Mouse (Mus musculus): ENCODE measurements around the gene Arg1. TPM values are rescaled to one million over a fixed set of nuclear protein-coding genes. Genes with fewer than 3 reads are reported as not detected.

The Arg1 gene
- polyA plus RNA-seq, 1 experiment from 2014 or later = 1.1 TPM

DNA sequence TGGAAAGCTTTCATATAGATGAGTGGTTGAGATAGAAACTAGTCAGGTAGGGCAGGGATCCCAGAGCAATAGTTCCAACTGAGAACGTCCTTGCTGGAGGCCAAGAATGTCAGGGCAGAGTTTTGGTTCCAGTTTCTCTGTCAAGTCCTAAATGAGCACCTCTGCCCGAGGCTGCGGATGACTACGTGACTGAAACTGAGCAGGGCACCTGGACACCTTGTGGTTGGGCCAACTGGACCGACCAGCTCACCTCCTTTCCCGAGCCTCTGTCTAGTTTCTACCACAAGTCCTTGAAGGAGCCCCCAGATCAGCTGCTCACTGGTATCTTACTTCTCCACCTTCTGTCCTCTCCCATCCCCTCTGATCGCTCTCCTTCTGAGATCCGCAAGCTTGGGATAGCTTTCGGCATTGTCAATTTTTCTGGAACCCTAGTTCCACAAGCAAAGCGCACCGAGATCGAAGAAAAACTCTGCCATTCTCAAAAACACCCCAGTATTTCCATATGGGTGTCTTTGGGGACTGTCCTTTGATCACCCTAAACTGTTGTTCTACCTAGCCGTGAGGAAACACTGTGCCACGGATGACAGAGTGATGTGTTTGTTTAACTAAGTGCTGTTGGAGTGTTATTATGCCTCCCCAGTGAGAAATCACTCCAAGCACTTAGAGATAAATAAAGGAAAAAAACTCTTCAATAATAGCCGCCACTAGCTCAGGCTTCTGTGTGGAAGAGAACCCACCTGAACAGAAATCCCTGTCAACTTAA, 31.2 kb upstream of the Arg1 start:
- 41% methylated on average over 15 of the region's 15 CpGs for WGBS
- no peaks in the 10 kb centered on the region for H3K9me3 ChIP-seq (replicated peaks; ENCODE audit: control insufficient read depth, low read length)
- no peak overlapping the region for H3K9ac ChIP-seq (ENCODE audit: low read length)

DNA sequence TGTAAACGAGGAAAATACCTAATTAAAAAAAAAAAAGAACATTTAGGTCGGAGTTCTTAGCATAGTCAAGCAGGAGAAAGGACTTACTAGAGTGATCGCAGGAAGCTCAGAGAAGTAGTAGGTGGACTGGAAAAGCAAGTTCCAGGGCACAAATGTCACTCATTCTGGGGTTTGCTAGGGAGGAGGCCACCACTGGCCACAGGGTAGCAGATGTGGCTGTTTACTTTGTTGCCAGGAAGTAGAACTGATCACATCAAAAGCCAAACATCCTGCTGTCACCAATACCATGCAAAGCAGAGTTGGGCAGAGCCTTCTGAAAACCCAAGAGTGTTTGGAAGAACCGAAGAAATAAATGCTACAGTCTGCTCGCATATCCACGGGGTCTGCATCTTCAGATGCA, 26.6 kb upstream of the Arg1 start:
- no peak overlapping the region for H3K9ac ChIP-seq (ENCODE audit: low read length)
- no peak overlapping the region for H3K4me3 ChIP-seq (ENCODE audit: low read length)
- H3K4me2 ChIP-seq (ENCODE audit: low read depth, low read length) = no peak overlapping the region
- peaks cover 6% of the 10 kb centered on the region for H3K27me3 ChIP-seq (ENCODE audit: control insufficient read depth, insufficient read depth, low read length)
- no peaks in the 10 kb centered on the region for H3K36me3 ChIP-seq (ENCODE audit: control insufficient read depth, insufficient read depth)
- ATAC-seq (replicated peaks; ENCODE audit: extremely low read depth, insufficient read depth, low FRiP score) = no peak
- H3K27ac ChIP-seq (ENCODE audit: low read length) = no peak overlapping the region
- H3K9me3 ChIP-seq (replicated peaks; ENCODE audit: control insufficient read depth, low read length) = no peaks in the 10 kb centered on the region
- WGBS = 72% methylated on average over 6 of the region's 6 CpGs
- peaks cover 3% of the 10 kb centered on the region; the same call in 1 of the 2 replicates for H3K4me1 ChIP-seq (ENCODE audit: control insufficient read depth, insufficient read depth, low read length)

More for the DNA sequence above, 31.2 kb upstream of the Arg1 start:
- Histone ChIP-seq H3K27me3 (ENCODE audit: control insufficient read depth, insufficient read depth, low read length) (peaks cover 9% of the 10 kb centered on the region), H3K4me1 (ENCODE audit: control insufficient read depth, insufficient read depth, low read length) (peaks cover 3% of the 10 kb centered on the region; the same call in 1 of the 2 replicates), H3K36me3 (ENCODE audit: control insufficient read depth, insufficient read depth) (no peaks in the 10 kb centered on the region), H3K4me3 (ENCODE audit: low read length) (0 out of 2 replicates have a peak overlapping the region, but pooled peaks have one; percentile 4), H3K4me2 (ENCODE audit: low read depth, low read length) (peak overlapping the region; percentile 55), H3K27ac (ENCODE audit: low read length) (no peak overlapping the region)
- no peak for ATAC-seq (replicated peaks; ENCODE audit: extremely low read depth, insufficient read depth, low FRiP score)

DNA sequence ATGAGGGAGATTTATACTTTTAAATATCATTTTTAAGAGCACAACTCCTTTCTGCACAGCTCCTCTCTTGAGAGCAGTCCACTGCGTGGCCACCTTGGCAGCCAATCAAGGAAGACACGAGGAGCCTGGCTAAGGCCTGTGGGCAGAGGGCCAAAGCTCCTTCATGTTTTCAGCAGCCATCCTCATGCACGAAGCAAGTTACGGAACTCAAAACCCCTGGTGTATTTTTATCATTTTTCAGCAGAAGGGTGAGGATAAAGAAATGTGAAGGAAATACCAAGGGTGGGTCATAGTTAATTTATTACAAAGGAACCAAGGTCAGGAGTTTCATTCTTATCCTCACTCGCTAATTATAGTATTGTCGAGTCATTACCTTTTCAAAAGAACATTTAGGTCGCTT, 25.3 kb upstream of the Arg1 start:
- Histone ChIP-seq H3K27me3 (ENCODE audit: control insufficient read depth, insufficient read depth, low read length) (peaks cover 6% of the 10 kb centered on the region), H3K4me2 (ENCODE audit: low read depth, low read length) (no peak overlapping the region), H3K9me3 (replicated peaks; ENCODE audit: control insufficient read depth, low read length) (no peaks in the 10 kb centered on the region), H3K4me1 (ENCODE audit: control insufficient read depth, insufficient read depth, low read length) (no peaks in the 10 kb centered on the region), H3K4me3 (ENCODE audit: low read length) (no peak overlapping the region), H3K36me3 (ENCODE audit: control insufficient read depth, insufficient read depth) (no peaks in the 10 kb centered on the region), H3K9ac (ENCODE audit: low read length) (no peak overlapping the region), H3K27ac (ENCODE audit: low read length) (no peak overlapping the region)
- ATAC-seq (replicated peaks; ENCODE audit: extremely low read depth, insufficient read depth, low FRiP score) = no peak
- 37% methylated on average over 7 of the region's 7 CpGs for WGBS

DNA sequence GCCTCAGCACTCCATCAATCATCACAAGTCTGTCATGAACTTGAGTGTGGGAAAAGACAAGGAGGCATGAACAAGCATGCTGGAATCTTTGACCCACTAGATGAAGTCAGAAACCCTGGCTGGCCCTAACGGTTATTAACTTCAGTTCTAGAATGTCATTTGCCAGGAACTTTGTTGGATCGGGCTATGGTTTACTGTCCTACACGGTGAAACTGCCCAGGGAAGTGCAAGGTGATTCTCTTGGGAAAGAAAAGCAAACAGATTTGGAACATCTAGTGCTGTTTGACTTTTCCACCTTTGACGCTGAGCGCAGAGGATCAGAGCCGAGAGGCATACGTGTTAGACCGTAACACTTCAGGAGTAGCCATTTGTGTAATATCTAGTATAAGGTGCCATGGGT, 24.3 kb upstream of the Arg1 start:
- H3K27ac ChIP-seq (ENCODE audit: low read length) = no peak overlapping the region
- no peak for ATAC-seq (replicated peaks; ENCODE audit: extremely low read depth, insufficient read depth, low FRiP score)
- no peaks in the 10 kb centered on the region for H3K4me1 ChIP-seq (ENCODE audit: control insufficient read depth, insufficient read depth, low read length)
- no peaks in the 10 kb centered on the region for H3K36me3 ChIP-seq (ENCODE audit: control insufficient read depth, insufficient read depth)
- H3K4me3 ChIP-seq (ENCODE audit: low read length) = no peak overlapping the region
- no peak overlapping the region for H3K4me2 ChIP-seq (ENCODE audit: low read depth, low read length)
- no peaks in the 10 kb centered on the region for H3K27me3 ChIP-seq (ENCODE audit: control insufficient read depth, insufficient read depth, low read length)
- WGBS = 77% methylated on average over 8 of the region's 8 CpGs
- H3K9me3 ChIP-seq (replicated peaks; ENCODE audit: control insufficient read depth, low read length) = no peaks in the 10 kb centered on the region
- H3K9ac ChIP-seq (ENCODE audit: low read length) = no peak overlapping the region

DNA sequence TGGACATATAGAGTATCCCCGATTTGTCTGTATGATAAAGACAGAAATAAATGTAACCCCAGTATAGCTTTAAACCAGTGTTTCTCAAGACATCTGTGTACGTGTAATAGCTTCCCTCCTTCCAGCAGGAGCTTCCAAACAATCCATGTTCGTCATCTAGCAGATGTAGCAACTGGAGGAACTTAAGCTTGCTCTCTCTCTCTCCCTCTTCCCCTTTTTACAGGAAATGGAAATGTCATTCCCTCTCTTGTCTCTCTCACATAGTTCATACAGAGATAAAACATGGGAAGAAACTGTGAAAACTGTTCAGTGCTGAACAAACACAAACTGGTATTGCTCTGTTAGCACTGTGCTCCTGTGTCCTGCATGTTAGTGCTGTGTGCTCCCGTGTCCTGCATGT, 22.9 kb upstream of the Arg1 start:
- H3K4me1 ChIP-seq (ENCODE audit: control insufficient read depth, insufficient read depth, low read length) = no peaks in the 10 kb centered on the region
- H3K27ac ChIP-seq (ENCODE audit: low read length) = no peak overlapping the region
- H3K9me3 ChIP-seq (replicated peaks; ENCODE audit: control insufficient read depth, low read length) = no peaks in the 10 kb centered on the region
- no peaks in the 10 kb centered on the region for H3K36me3 ChIP-seq (ENCODE audit: control insufficient read depth, insufficient read depth)
- 70% methylated on average over 4 of the region's 4 CpGs for WGBS
- H3K4me3 ChIP-seq (ENCODE audit: low read length) = no peak overlapping the region
- H3K27me3 ChIP-seq (ENCODE audit: control insufficient read depth, insufficient read depth, low read length) = no peaks in the 10 kb centered on the region
- H3K9ac ChIP-seq (ENCODE audit: low read length) = no peak overlapping the region
- H3K4me2 ChIP-seq (ENCODE audit: low read depth, low read length) = no peak overlapping the region
- no peak for ATAC-seq (replicated peaks; ENCODE audit: extremely low read depth, insufficient read depth, low FRiP score)

DNA sequence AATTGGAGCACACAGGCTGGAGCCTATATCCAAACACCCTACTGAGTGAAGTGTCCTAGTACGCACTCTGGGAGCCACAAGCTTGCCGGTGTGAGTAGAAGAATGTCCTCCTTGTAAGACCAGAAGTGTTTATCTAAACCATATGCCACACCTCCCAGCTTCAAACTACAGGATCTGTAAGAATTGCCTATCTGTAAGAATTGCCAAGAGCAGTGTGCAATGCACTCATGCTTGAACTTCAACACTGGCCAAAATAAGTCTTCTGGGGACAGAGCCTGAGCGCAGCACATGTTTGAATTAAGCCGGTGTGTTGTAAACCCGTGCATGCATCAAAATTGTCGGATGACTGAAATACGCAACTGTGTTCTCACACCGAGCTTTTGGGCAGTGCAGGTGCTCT, 21.0 kb upstream of the Arg1 start:
- no peaks in the 10 kb centered on the region for H3K36me3 ChIP-seq (ENCODE audit: control insufficient read depth, insufficient read depth)
- no peak overlapping the region for H3K27ac ChIP-seq (ENCODE audit: low read length)
- ATAC-seq (replicated peaks; ENCODE audit: extremely low read depth, insufficient read depth, low FRiP score) = no peak
- H3K27me3 ChIP-seq (ENCODE audit: control insufficient read depth, insufficient read depth, low read length) = no peaks in the 10 kb centered on the region
- H3K4me3 ChIP-seq (ENCODE audit: low read length) = no peak overlapping the region
- 71% methylated on average over 8 of the region's 8 CpGs for WGBS
- H3K4me2 ChIP-seq (ENCODE audit: low read depth, low read length) = no peak overlapping the region
- no peaks in the 10 kb centered on the region for H3K4me1 ChIP-seq (ENCODE audit: control insufficient read depth, insufficient read depth, low read length)
- no peak overlapping the region for H3K9ac ChIP-seq (ENCODE audit: low read length)
- H3K9me3 ChIP-seq (replicated peaks; ENCODE audit: control insufficient read depth, low read length) = no peaks in the 10 kb centered on the region

DNA sequence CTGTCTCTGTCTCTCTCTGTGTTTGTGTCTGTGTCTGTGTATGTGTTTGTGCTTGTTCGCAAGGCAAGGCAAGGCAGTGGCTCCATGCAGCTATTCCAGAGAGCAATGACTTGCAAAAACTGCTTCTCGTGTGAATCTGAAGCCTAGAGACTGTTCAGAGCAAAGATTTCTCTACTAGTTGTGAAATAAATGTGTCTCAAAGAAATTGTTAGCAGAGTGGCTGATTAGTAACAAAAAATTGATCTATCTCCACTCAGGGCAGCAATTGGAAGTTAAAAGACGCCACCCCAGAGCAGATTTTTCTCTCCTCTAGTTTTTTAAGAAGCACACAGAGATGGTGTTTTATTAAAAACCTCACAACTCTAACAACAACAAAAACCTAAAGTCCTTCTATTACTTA, 20.6 kb upstream of the Arg1 start:
- WGBS = 78% methylated on average over 3 of the region's 3 CpGs
- no peak overlapping the region for H3K27ac ChIP-seq (ENCODE audit: low read length)
- no peaks in the 10 kb centered on the region for H3K27me3 ChIP-seq (ENCODE audit: control insufficient read depth, insufficient read depth, low read length)
- no peak overlapping the region for H3K4me2 ChIP-seq (ENCODE audit: low read depth, low read length)
- H3K9ac ChIP-seq (ENCODE audit: low read length) = no peak overlapping the region
- no peaks in the 10 kb centered on the region for H3K4me1 ChIP-seq (ENCODE audit: control insufficient read depth, insufficient read depth, low read length)
- no peaks in the 10 kb centered on the region for H3K9me3 ChIP-seq (replicated peaks; ENCODE audit: control insufficient read depth, low read length)
- H3K36me3 ChIP-seq (ENCODE audit: control insufficient read depth, insufficient read depth) = no peaks in the 10 kb centered on the region
- ATAC-seq (replicated peaks; ENCODE audit: extremely low read depth, insufficient read depth, low FRiP score) = no peak
- H3K4me3 ChIP-seq (ENCODE audit: low read length) = no peak overlapping the region

DNA sequence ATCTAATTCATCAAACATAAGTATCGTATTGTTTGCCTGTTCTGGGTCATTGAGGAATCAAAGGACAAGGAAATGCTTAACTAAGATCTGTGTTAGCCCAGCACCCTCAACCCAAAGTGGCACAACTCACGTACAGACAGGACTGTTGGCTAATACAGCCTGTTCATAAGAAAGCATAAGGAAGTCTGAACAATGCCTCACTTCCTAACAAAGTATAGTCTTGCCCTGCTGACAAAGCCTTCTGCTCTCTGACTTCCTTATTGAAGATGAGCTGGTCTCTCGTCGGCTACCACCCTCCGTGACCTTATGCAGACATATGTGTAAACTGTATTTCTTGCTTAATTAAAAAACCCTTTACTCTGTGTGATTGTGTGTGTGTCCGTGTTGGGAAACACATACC, 2.9 kb upstream of the Arg1 start:
- ATAC-seq (replicated peaks; ENCODE audit: extremely low read depth, insufficient read depth, low FRiP score) = no peak
- 72% methylated on average over 6 of the region's 6 CpGs for WGBS
- H3K9me3 ChIP-seq (replicated peaks; ENCODE audit: control insufficient read depth, low read length) = no peaks in the 10 kb centered on the region
- peaks cover 7% of the 10 kb centered on the region for H3K4me1 ChIP-seq (ENCODE audit: control insufficient read depth, insufficient read depth, low read length)
- no peak overlapping the region for H3K4me3 ChIP-seq (ENCODE audit: low read length)
- H3K9ac ChIP-seq (ENCODE audit: low read length) = no peak overlapping the region
- no peaks in the 10 kb centered on the region for H3K36me3 ChIP-seq (ENCODE audit: control insufficient read depth, insufficient read depth)
- no peak overlapping the region for H3K4me2 ChIP-seq (ENCODE audit: low read depth, low read length)
- H3K27ac ChIP-seq (ENCODE audit: low read length) = no peak overlapping the region
- H3K27me3 ChIP-seq (ENCODE audit: control insufficient read depth, insufficient read depth, low read length) = no peaks in the 10 kb centered on the region

DNA sequence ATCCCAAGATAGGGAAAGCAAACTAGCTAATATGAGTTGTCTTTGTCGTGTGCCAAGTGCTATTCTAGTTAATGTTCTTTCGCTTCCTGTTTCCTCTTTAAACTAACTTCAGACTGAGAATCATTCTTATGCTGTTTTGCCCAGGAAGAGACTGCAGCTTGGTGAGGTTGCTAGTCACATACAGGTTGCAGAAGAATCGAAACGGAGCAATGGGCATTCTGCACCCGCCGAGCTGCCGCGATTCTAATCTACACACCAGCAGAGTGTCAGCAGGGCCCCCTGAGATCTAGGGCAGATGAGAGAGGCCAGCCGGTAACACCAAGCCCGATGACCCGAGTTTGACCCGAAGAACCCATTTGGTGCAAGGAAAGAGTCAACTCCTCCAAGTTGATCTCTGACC, 788 bp upstream of the Arg1 start:
- H3K4me1 ChIP-seq (ENCODE audit: control insufficient read depth, insufficient read depth, low read length) = peaks cover 7% of the 10 kb centered on the region
- H3K9me3 ChIP-seq (replicated peaks; ENCODE audit: control insufficient read depth, low read length) = no peaks in the 10 kb centered on the region
- H3K4me2 ChIP-seq (ENCODE audit: low read depth, low read length) = peak overlapping the region; percentile 58
- no peaks in the 10 kb centered on the region for H3K27me3 ChIP-seq (ENCODE audit: control insufficient read depth, insufficient read depth, low read length)
- H3K4me3 ChIP-seq (ENCODE audit: low read length) = peak overlapping the region; percentile 23; the same call in 1 of the 2 replicates
- 7% methylated on average over 12 of the region's 12 CpGs for WGBS
- H3K9ac ChIP-seq (ENCODE audit: low read length) = 0 out of 2 replicates have a peak overlapping the region, but pooled peaks have one; percentile 38
- ATAC-seq (replicated peaks; ENCODE audit: extremely low read depth, insufficient read depth, low FRiP score) = no peak
- H3K36me3 ChIP-seq (ENCODE audit: control insufficient read depth, insufficient read depth) = no peaks in the 10 kb centered on the region
- no peak overlapping the region for H3K27ac ChIP-seq (ENCODE audit: low read length)
